Mouse (Mus musculus) testis, adult 2 months (tissue): ENCODE results near the gene Sgk2.

Experiments used
- CTCF ChIP-seq: fragments of 200-500 bp; IDR thresholded peaks from 2 replicates; pipeline ENCODE4 v1.5.1; 2012; ENCODE audit warnings: low read depth, mild to moderate bottlenecking, inconsistent platforms, low read length, moderate library complexity; ENCODE audit not compliant: control insufficient read depth, insufficient read depth, insufficient replicate concordance
- POLR2A ChIP-seq: fragments of 200-500 bp; IDR thresholded peaks from 2 replicates; pipeline ENCODE4 v1.6.1; 2012; ENCODE audit warnings: low read depth, mild to moderate bottlenecking, inconsistent platforms, low read length, moderate library complexity; ENCODE audit not compliant: control insufficient read depth

GRCm38 (mm10) chr2:163052826-163053225, 65.7 kb downstream of the Sgk2 start:
- TF ChIP-seq POLR2A, result no peak
- no peak for TF ChIP-seq CTCF
